Mouse (Mus musculus) E14TG2a.4 (cell line): ENCODE results near the gene Tmem104.
A peak's percentile ranks its signal among the peaks of the same experiment; 100 is the strongest.

Experiments
- H3K27me3 ChIP-seq: 2 replicates; pipeline ENCODE4 v1.6.1; 2014; ENCODE audit warnings: low read length, control low read depth; ENCODE audit not compliant: insufficient read depth
- H3K36me3 ChIP-seq: 2 replicates; pipeline ENCODE4 v1.6.1; 2014; ENCODE audit warnings: low read length, control low read depth; ENCODE audit not compliant: insufficient read depth
- H3K4me1 ChIP-seq: replicated peaks from 2 replicates; pipeline ENCODE4 v1.6.1; 2014; ENCODE audit warnings: low read depth, low read length, control low read depth
- H3K4me3 ChIP-seq: replicated peaks from 2 replicates; pipeline ENCODE4 v1.5.1; 2014; ENCODE audit warnings: mild to moderate bottlenecking, low read length
- H3K9me3 ChIP-seq: 2 replicates; pipeline ENCODE4 v1.6.1; 2014; ENCODE audit warnings: low read length, control low read depth
- CTCF ChIP-seq: conservative IDR thresholded peaks from 2 replicates; pipeline ENCODE4 v1.5.1; 2014; ENCODE audit warnings: low read length
- NANOG ChIP-seq: IDR thresholded peaks from 2 replicates; pipeline ENCODE4 v1.6.1; 2014; ENCODE audit warnings: borderline replicate concordance, low read length, mixed read lengths
- POU5F1 ChIP-seq: IDR thresholded peaks from 2 replicates; pipeline ENCODE4 v1.6.1; 2014; ENCODE audit warnings: low read length, borderline replicate concordance

The Tmem104 gene

GRCm38 (mm10) chr11:115202316-115202715 lies 15.0 kb downstream of the Tmem104 start:
- Histone ChIP-seq H3K4me3 (no peak overlapping the region), H3K9me3 (no peaks in the 10 kb centered on the region), H3K36me3 (peaks cover 41% of the 10 kb centered on the region), H3K4me1 (peaks cover 41% of the 10 kb centered on the region), H3K27me3 (0 out of 2 replicates have a peak, but pooled peaks cover 6% of the 10 kb centered on the region)
- TF ChIP-seq CTCF, result peak; percentile 89
- no peak for TF ChIP-seq NANOG
- TF ChIP-seq POU5F1, result no peak

GRCm38 (mm10) chr11:115202756-115203155 lies 15.5 kb downstream of the Tmem104 start:
- peaks cover 46% of the 10 kb centered on the region for H3K4me1 ChIP-seq
- 0 out of 2 replicates have a peak, but pooled peaks cover 6% of the 10 kb centered on the region for H3K27me3 ChIP-seq
- no peaks in the 10 kb centered on the region for H3K9me3 ChIP-seq
- H3K4me3 ChIP-seq, result no peak overlapping the region
- TF ChIP-seq NANOG (no peak), CTCF (no peak)
- peaks cover 37% of the 10 kb centered on the region for H3K36me3 ChIP-seq

GRCm38 (mm10) chr11:115208126-115208525 lies 20.8 kb downstream of the Tmem104 start:
- Histone ChIP-seq H3K4me1 (peaks cover 76% of the 10 kb centered on the region), H3K9me3 (no peaks in the 10 kb centered on the region), H3K27me3 (0 out of 2 replicates have a peak, but pooled peaks cover 6% of the 10 kb centered on the region), H3K36me3 (peaks cover 19% of the 10 kb centered on the region), H3K4me3 (no peak overlapping the region)
- TF ChIP-seq CTCF, result no peak
- TF ChIP-seq NANOG, result no peak

- Histone ChIP-seq H3K36me3 (peaks cover 19% of the 10 kb centered on the region), H3K4me3 (no peak overlapping the region), H3K4me1 (peaks cover 79% of the 10 kb centered on the region), H3K27me3 (0 out of 2 replicates have a peak, but pooled peaks cover 6% of the 10 kb centered on the region), H3K9me3 (no peaks in the 10 kb centered on the region)
- TF ChIP-seq CTCF (no peak), POU5F1 (no peak), NANOG (no peak)
Measured at GRCm38 (mm10) chr11:115208776-115209732, 21.8 kb downstream of the Tmem104 start.

- H3K4me3 ChIP-seq, result no peak overlapping the region
- H3K4me1 ChIP-seq, result peaks cover 80% of the 10 kb centered on the region
- H3K27me3 ChIP-seq, result 0 out of 2 replicates have a peak, but pooled peaks cover 6% of the 10 kb centered on the region
- peaks cover 18% of the 10 kb centered on the region for H3K36me3 ChIP-seq
- no peaks in the 10 kb centered on the region for H3K9me3 ChIP-seq
- TF ChIP-seq POU5F1, result no peak
- TF ChIP-seq CTCF, result no peak
- no peak for TF ChIP-seq NANOG
Measured at GRCm38 (mm10) chr11:115209958-115210357, 22.7 kb downstream of the Tmem104 start.

- H3K36me3 ChIP-seq, result no peaks in the 10 kb centered on the region
- H3K4me3 ChIP-seq, result no peak overlapping the region
- H3K9me3 ChIP-seq, result no peaks in the 10 kb centered on the region
- H3K4me1 ChIP-seq, result peaks cover 67% of the 10 kb centered on the region
- no peaks in the 10 kb centered on the region for H3K27me3 ChIP-seq
- no peak for TF ChIP-seq CTCF
Measured at GRCm38 (mm10) chr11:115212116-115212515, 24.8 kb downstream of the Tmem104 start.

- TF ChIP-seq CTCF (no peak), NANOG (no peak)
- Histone ChIP-seq H3K36me3 (no peaks in the 10 kb centered on the region; the same call in 1 of the 2 replicates), H3K4me1 (peaks cover 64% of the 10 kb centered on the region), H3K4me3 (no peak overlapping the region), H3K27me3 (no peaks in the 10 kb centered on the region), H3K9me3 (peaks cover 13% of the 10 kb centered on the region)
Measured at GRCm38 (mm10) chr11:115215123-115215522, 27.8 kb downstream of the Tmem104 start.

GRCm38 (mm10) chr11:115217439-115218410 lies 30.4 kb downstream of the Tmem104 start:
- no peak for TF ChIP-seq CTCF
- TF ChIP-seq NANOG, result no peak
- TF ChIP-seq POU5F1, result no peak
- peaks cover 6% of the 10 kb centered on the region for H3K36me3 ChIP-seq
- peaks cover 42% of the 10 kb centered on the region for H3K4me1 ChIP-seq
- no peak overlapping the region for H3K4me3 ChIP-seq
- H3K9me3 ChIP-seq, result peaks cover 19% of the 10 kb centered on the region
- no peaks in the 10 kb centered on the region for H3K27me3 ChIP-seq

- peaks cover 6% of the 10 kb centered on the region for H3K36me3 ChIP-seq
- no peaks in the 10 kb centered on the region for H3K27me3 ChIP-seq
- no peak for TF ChIP-seq NANOG
- no peak for TF ChIP-seq POU5F1
- TF ChIP-seq CTCF, result no peak
- peaks cover 39% of the 10 kb centered on the region for H3K4me1 ChIP-seq
- peaks cover 19% of the 10 kb centered on the region for H3K9me3 ChIP-seq
- no peak overlapping the region for H3K4me3 ChIP-seq
Measured at GRCm38 (mm10) chr11:115219263-115219662, 32.0 kb downstream of the Tmem104 start.
